In the genomic region with DNA sequence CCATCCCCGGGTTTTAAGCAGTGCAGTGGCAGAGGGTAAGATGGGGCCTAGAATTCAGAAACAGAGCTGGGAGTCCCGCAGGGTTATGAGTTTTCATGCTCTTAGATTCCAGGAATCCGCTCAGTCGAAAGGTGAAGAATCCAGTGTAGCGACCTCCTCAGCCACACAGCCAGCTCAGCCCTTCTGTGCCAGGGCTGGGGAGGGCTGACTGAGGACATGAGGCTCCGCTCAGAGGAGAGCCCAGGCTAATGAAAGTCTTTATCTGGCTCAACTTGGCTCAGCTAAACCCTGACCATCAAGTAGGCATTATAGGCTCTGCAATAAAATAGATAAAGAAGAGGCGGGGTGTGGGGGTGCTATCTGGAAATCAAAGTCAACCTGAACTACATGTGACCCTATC, we compare ENCODE assay signal across 14 mouse cellular contexts. TPM values are rescaled to one million over a fixed set of nuclear protein-coding genes. Genes with fewer than 3 reads are reported as not detected.
DNase-seq lines count a peak whose midpoint lies in the region; ATAC-seq lines count a peak whose summit lies in the region.
"Had no signal": no experiment of that assay in that cellular context is flagged by ENCODE, and none has a peak within 500 bp of the region (broad histone marks: within the 10 kb centered on the region; RNA-seq: fewer than 3 reads in every experiment).

No protein-coding gene starts in this region.

- DNase-seq in heart, embryonic 10.5 days (ENCODE audit: low spot score): no peak
- DNase-seq in midbrain, embryonic 11.5 days (ENCODE audit: low spot score, missing footprints): peak; percentile 81
- no peak for DNase-seq in thymus, postnatal 10 days (ENCODE audit: low spot score in 2 of 2)
- DNase-seq: layer of hippocampus, adult 9-11 months; lung, adult 18-20 months; retina, postnatal 1 day; thymus, postnatal 25 days had no signal

- H3K9ac ChIP-seq in heart, embryonic 11.5 days (ENCODE audit: low read depth, low read length): no peak overlapping the region
- H3K9ac ChIP-seq in midbrain, embryonic 11.5 days (ENCODE audit: low read length): no peak overlapping the region
- H3K9ac ChIP-seq in midbrain, embryonic 16.5 days (ENCODE audit: low read depth, low read length): no peak overlapping the region
- H3K9ac ChIP-seq in hindbrain, embryonic 13.5 days: no peak overlapping the region
- no peak overlapping the region for H3K9ac ChIP-seq in neural tube, embryonic 14.5 days (replicated peaks; ENCODE audit: low read depth, low read length)

- peak overlapping the region; percentile 91; the same call in 1 of the 2 replicates for H3K27ac ChIP-seq in heart, embryonic 10.5 days
- no peak overlapping the region; the same call in 1 of the 2 replicates for H3K27ac ChIP-seq in heart, embryonic 11.5 days (ENCODE audit: low read depth, low read length)
- no peak overlapping the region for H3K27ac ChIP-seq in midbrain, embryonic 11.5 days (ENCODE audit: low read depth, low read length)
- no peak overlapping the region for H3K27ac ChIP-seq in midbrain, embryonic 16.5 days (ENCODE audit: low read length)
- peak overlapping the region; percentile 97; the same call in 1 of the 2 replicates for H3K27ac ChIP-seq in hindbrain, embryonic 13.5 days
- peak overlapping the region; percentile 90; the same call in 1 of the 2 replicates for H3K27ac ChIP-seq in neural tube, embryonic 14.5 days (ENCODE audit: low read depth, low read length)

- no peak overlapping the region; the same call in 1 of the 2 replicates for H3K4me2 ChIP-seq in heart, embryonic 11.5 days
- no peak overlapping the region for H3K4me2 ChIP-seq in midbrain, embryonic 11.5 days
- H3K4me2 ChIP-seq in midbrain, embryonic 16.5 days (ENCODE audit: low read length): no peak overlapping the region
- H3K4me2 ChIP-seq in hindbrain, embryonic 13.5 days: peak overlapping the region; percentile 53; the same call in 1 of the 2 replicates
- no peak overlapping the region; the same call in 1 of the 2 replicates for H3K4me2 ChIP-seq in neural tube, embryonic 14.5 days (ENCODE audit: low read depth, low read length)

- ATAC-seq in heart, embryonic 11.5 days (replicated peaks; ENCODE audit: insufficient number of reproducible peaks, low FRiP score, low TSS enrichment): no peak
- no peak for ATAC-seq in midbrain, embryonic 11.5 days (ENCODE audit: low FRiP score)
- ATAC-seq in midbrain, embryonic 16.5 days: no peak
- ATAC-seq in hindbrain, embryonic 13.5 days (ENCODE audit: low FRiP score): no peak
- no peak for ATAC-seq in neural tube, embryonic 14.5 days (ENCODE audit: low read depth)
- ATAC-seq in activated CD4-positive, CD25-positive, alpha-beta regulatory T cell, adult 4 months: no peak

- peaks cover 5% of the 10 kb centered on the region; the same call in 1 of the 2 replicates for H3K27me3 ChIP-seq in heart, embryonic 10.5 days (ENCODE audit: insufficient read depth, poor library complexity, severe bottlenecking)
- H3K27me3 ChIP-seq in heart, embryonic 11.5 days (ENCODE audit: control insufficient read depth, insufficient read depth, low read length): no peaks in the 10 kb centered on the region
- no peaks in the 10 kb centered on the region for H3K27me3 ChIP-seq in midbrain, embryonic 11.5 days (ENCODE audit: control insufficient read depth, insufficient read depth, low read length)
- no peaks in the 10 kb centered on the region for H3K27me3 ChIP-seq in midbrain, embryonic 16.5 days (ENCODE audit: control insufficient read depth, insufficient read depth, low read depth, low read length)
- H3K27me3 ChIP-seq in hindbrain, embryonic 13.5 days: no peaks in the 10 kb centered on the region
- H3K27me3 ChIP-seq in neural tube, embryonic 14.5 days (ENCODE audit: control insufficient read depth, insufficient read depth, low read length): no peaks in the 10 kb centered on the region
- H3K27me3 ChIP-seq: limb, embryonic 13.5 days had no signal

- H3K4me1 ChIP-seq in heart, embryonic 10.5 days: peaks cover 29% of the 10 kb centered on the region
- peaks cover 16% of the 10 kb centered on the region for H3K4me1 ChIP-seq in heart, embryonic 11.5 days (ENCODE audit: control insufficient read depth, insufficient read depth, low read length)
- peaks cover 16% of the 10 kb centered on the region for H3K4me1 ChIP-seq in midbrain, embryonic 11.5 days (ENCODE audit: control insufficient read depth, insufficient read depth, low read length)
- H3K4me1 ChIP-seq in midbrain, embryonic 16.5 days (ENCODE audit: control insufficient read depth, insufficient read depth, low read length): peaks cover 5% of the 10 kb centered on the region; the same call in 1 of the 2 replicates
- H3K4me1 ChIP-seq in hindbrain, embryonic 13.5 days (replicated peaks): peaks cover 35% of the 10 kb centered on the region
- H3K4me1 ChIP-seq in neural tube, embryonic 14.5 days (ENCODE audit: control insufficient read depth, insufficient read depth, low read length): peaks cover 9% of the 10 kb centered on the region; the same call in 1 of the 2 replicates

- no peak overlapping the region for H3K4me3 ChIP-seq in heart, embryonic 10.5 days
- no peak overlapping the region for H3K4me3 ChIP-seq in heart, embryonic 11.5 days (ENCODE audit: low read depth, low read length)
- no peak overlapping the region for H3K4me3 ChIP-seq in midbrain, embryonic 11.5 days (ENCODE audit: low read depth, low read length)
- H3K4me3 ChIP-seq in midbrain, embryonic 16.5 days (ENCODE audit: low read depth, low read length): no peak overlapping the region
- H3K4me3 ChIP-seq in hindbrain, embryonic 13.5 days: no peak overlapping the region
- no peak overlapping the region for H3K4me3 ChIP-seq in neural tube, embryonic 14.5 days (ENCODE audit: low read depth, low read length)

- H3K9me3 ChIP-seq in heart, embryonic 10.5 days: no peaks in the 10 kb centered on the region
- H3K9me3 ChIP-seq in heart, embryonic 11.5 days (replicated peaks; ENCODE audit: control insufficient read depth, low read length): no peaks in the 10 kb centered on the region
- no peaks in the 10 kb centered on the region for H3K9me3 ChIP-seq in midbrain, embryonic 11.5 days (ENCODE audit: control insufficient read depth, low read length)
- no peaks in the 10 kb centered on the region for H3K9me3 ChIP-seq in midbrain, embryonic 16.5 days (replicated peaks; ENCODE audit: control insufficient read depth, low read length, poor library complexity, severe bottlenecking)
- no peaks in the 10 kb centered on the region for H3K9me3 ChIP-seq in hindbrain, embryonic 13.5 days
- no peaks in the 10 kb centered on the region for H3K9me3 ChIP-seq in neural tube, embryonic 14.5 days (ENCODE audit: control insufficient read depth, low read length)
- H3K9me3 ChIP-seq: limb, embryonic 13.5 days had no signal

- 84% methylated on average over 7 of the region's 7 CpGs for WGBS in heart, embryonic 10.5 days
- WGBS in heart, embryonic 11.5 days (ENCODE audit: insufficient replicate concordance): 85% methylated on average over 7 of the region's 7 CpGs
- WGBS in midbrain, embryonic 11.5 days: 94% methylated on average over 7 of the region's 7 CpGs
- 97% methylated on average over 7 of the region's 7 CpGs for WGBS in midbrain, embryonic 16.5 days
- 91% methylated on average over 7 of the region's 7 CpGs for WGBS in hindbrain, embryonic 13.5 days
- 93% methylated on average over 7 of the region's 7 CpGs for WGBS in neural tube, embryonic 14.5 days

- no peaks in the 10 kb centered on the region for H3K36me3 ChIP-seq in heart, embryonic 10.5 days
- H3K36me3 ChIP-seq in heart, embryonic 11.5 days (ENCODE audit: control insufficient read depth, insufficient read depth, low read length): no peaks in the 10 kb centered on the region
- no peaks in the 10 kb centered on the region for H3K36me3 ChIP-seq in midbrain, embryonic 11.5 days (ENCODE audit: control insufficient read depth, insufficient read depth, low read length)
- no peaks in the 10 kb centered on the region for H3K36me3 ChIP-seq in midbrain, embryonic 16.5 days (ENCODE audit: control insufficient read depth, insufficient read depth, low read length)
- no peaks in the 10 kb centered on the region for H3K36me3 ChIP-seq in hindbrain, embryonic 13.5 days
- H3K36me3 ChIP-seq in neural tube, embryonic 14.5 days (ENCODE audit: control insufficient read depth, insufficient read depth, low read length): no peaks in the 10 kb centered on the region
- H3K36me3 ChIP-seq: G1E; limb, embryonic 13.5 days had no signal

RNA-seq across cellular contexts. Expression of gene Prr5, which starts 16.3 kb away (rescaled TPM):
- polyA plus RNA-seq in heart, embryonic 10.5 days (2016; fragmentation: Nextera tagmentation; extraction: Ambion mirVana): 30.6 and 33.1 TPM in 2 replicates
- polyA plus RNA-seq in heart, embryonic 11.5 days (2014; fragmentation: Nextera tagmentation; extraction: Ambion mirVana): 18.0 and 19.9 TPM in 2 replicates
- 7.3 and 10.9 TPM in 2 replicates for polyA plus RNA-seq in midbrain, embryonic 11.5 days (2014; fragmentation: Nextera tagmentation; extraction: Ambion mirVana)
- 28.1 and 30.8 TPM in 2 replicates for polyA plus RNA-seq in midbrain, embryonic 16.5 days (2015; fragmentation: Nextera tagmentation; extraction: Ambion mirVana)
- polyA plus RNA-seq in hindbrain, embryonic 13.5 days (2015; fragmentation: Nextera tagmentation; extraction: Ambion mirVana): 18.3 and 19.6 TPM in 2 replicates
- 23.6 and 27.9 TPM in 2 replicates for polyA plus RNA-seq in neural tube, embryonic 14.5 days (2014; fragmentation: Nextera tagmentation; extraction: Ambion mirVana)
- polyA plus RNA-seq in activated CD4-positive, CD25-positive, alpha-beta regulatory T cell, adult 4 months (2017; shearing (Covaris generic)): not detected
- polyA plus RNA-seq: G1E had no signal

Comparison
In these comparisons a context has a peak if more than half of its experiments do, and no peak if none do; other contexts are left out.
1. H3K27ac ChIP-seq: peak in heart, embryonic 10.5 days (single experiment), hindbrain, embryonic 13.5 days (single experiment) and neural tube, embryonic 14.5 days (single experiment); none in heart, embryonic 11.5 days (single experiment), midbrain, embryonic 11.5 days (single experiment) and midbrain, embryonic 16.5 days (single experiment).